Comparison of ENCODE assay signal across 9 mouse cellular contexts in the genomic region with DNA sequence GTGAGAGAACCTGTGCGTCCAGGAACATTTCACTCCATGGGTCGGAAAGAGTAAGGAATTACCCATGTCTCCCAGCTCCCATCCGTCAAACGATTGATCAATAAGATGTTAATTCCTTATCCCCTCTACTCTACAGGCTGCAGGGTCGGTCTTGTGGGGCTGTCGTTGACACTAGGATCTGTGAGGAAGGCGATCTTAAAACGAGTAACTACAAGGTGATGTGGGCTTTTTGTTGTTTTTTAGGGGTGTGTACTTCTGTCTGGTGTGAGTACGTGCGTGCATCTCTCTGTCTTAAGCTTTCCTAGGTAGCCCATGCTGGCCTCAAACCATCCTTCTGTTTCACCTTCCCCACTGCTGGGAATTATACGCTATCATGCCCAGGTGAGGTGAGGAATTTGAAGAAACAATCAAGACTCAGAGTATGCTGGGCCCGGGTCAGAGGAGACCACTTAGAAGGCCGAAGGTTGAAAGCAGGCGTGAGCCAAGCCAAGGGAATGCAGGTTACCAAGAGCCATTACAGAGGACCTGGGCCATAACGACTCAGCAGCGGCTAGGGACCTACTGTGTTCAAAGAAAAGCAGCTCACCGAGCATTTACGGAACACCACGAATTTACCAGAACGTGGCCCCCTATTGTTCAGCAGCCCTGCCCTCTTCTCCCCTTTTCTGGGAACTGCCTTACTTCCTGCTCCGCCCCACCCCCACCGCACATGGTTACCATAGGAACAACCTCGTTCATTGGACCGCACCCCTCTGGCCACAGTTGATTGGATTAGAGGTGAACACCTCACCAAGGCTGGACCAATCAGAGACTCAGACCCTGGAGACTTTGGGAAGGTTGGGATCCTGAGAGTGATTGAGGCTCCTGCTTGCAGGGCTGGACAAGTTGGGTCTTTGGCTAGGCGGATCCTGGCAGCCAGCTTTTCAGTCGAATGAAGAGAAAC. TPM values are rescaled to one million over a fixed set of nuclear protein-coding genes. Genes with fewer than 3 reads are reported as not detected.
DNase-seq lines count a peak whose midpoint lies in the region; ATAC-seq and TF ChIP-seq lines count a peak whose summit lies in the region.
"Had no signal": no experiment of that assay in that cellular context is flagged by ENCODE, and none has a peak within 500 bp of the region (broad histone marks: within the 10 kb centered on the region; RNA-seq: fewer than 3 reads in every experiment).

No protein-coding gene starts in this region.

- no peak overlapping the region for H3K27ac ChIP-seq in cerebellum, adult 2 months (ENCODE audit: insufficient read depth, low read length)
- H3K27ac ChIP-seq in forebrain, embryonic 15.5 days (replicated peaks): peak overlapping the region; percentile 88

- H3K36me3 ChIP-seq in forebrain, embryonic 15.5 days: no peaks in the 10 kb centered on the region
- no peaks in the 10 kb centered on the region for H3K36me3 ChIP-seq in megakaryocyte, embryonic 14.5 days (replicated peaks; ENCODE audit: low read length)

- H3K9me3 ChIP-seq in forebrain, embryonic 15.5 days: no peaks in the 10 kb centered on the region
- H3K9me3 ChIP-seq in megakaryocyte, embryonic 14.5 days: peaks cover 7% of the 10 kb centered on the region

- no peaks in the 10 kb centered on the region for H3K27me3 ChIP-seq in cerebellum, adult 2 months (ENCODE audit: control insufficient read depth, insufficient read depth, low read length)
- H3K27me3 ChIP-seq in forebrain, embryonic 15.5 days: no peaks in the 10 kb centered on the region
- peaks cover 2% of the 10 kb centered on the region for H3K27me3 ChIP-seq in megakaryocyte, embryonic 14.5 days (replicated peaks)
- H3K27me3 ChIP-seq: CH12.LX had no signal

- peak; percentile 98 for ATAC-seq in forebrain, embryonic 15.5 days (replicated peaks)
- peak; percentile 24 for ATAC-seq in inflammation-experienced regulatory T-cells, adult 6 months

- peak overlapping the region; percentile 44 for H3K4me2 ChIP-seq in forebrain, embryonic 15.5 days (replicated peaks)

- 0 out of 2 replicates have a peak, but pooled peaks have one; percentile 21 for TF ChIP-seq POLR2A in cerebellum, adult 2 months (IDR thresholded peaks at IDR 0.05; ENCODE audit: borderline replicate concordance, insufficient read depth, low read length)

- peak; percentile 97 for DNase-seq in heart, adult 11 months
- DNase-seq in heart, adult 9 months (ENCODE audit: low spot score in 2 of 2): no peak
- DNase-seq in cerebellum, adult 2 months: peak; percentile 74 to 85
- DNase-seq in left cerebral cortex, postnatal 14 days (ENCODE audit: low spot score in 2 of 2): peak; percentile 76 to 90
- peak; percentile 65 to 74 for DNase-seq in right cerebral cortex, postnatal 36 days (ENCODE audit: low spot score in 2 of 2)

- TF ChIP-seq CTCF in cerebellum, adult 2 months (IDR thresholded peaks at IDR 0.05; ENCODE audit: borderline replicate concordance, insufficient read depth, low read depth, low read length): no peak

- intact Hi-C loops in left cerebral cortex, postnatal 14 days (cut with DNase I): no loop called here

- H3K4me3 ChIP-seq in cerebellum, adult 2 months (replicated peaks; ENCODE audit: insufficient read depth, low read depth, low read length): peak overlapping the region; percentile 46
- H3K4me3 ChIP-seq in forebrain, embryonic 15.5 days: peak overlapping the region; percentile 25
- H3K4me3 ChIP-seq in megakaryocyte, embryonic 14.5 days (replicated peaks): peak overlapping the region; percentile 78

- WGBS in cerebellum, adult 2 months: 42% methylated on average over 26 of the region's 26 CpGs
- WGBS in forebrain, embryonic 15.5 days: 29% methylated on average over 26 of the region's 26 CpGs

- no peaks in the 10 kb centered on the region for H3K4me1 ChIP-seq in cerebellum, adult 2 months (ENCODE audit: control insufficient read depth, insufficient read depth, low read length)
- H3K4me1 ChIP-seq in forebrain, embryonic 15.5 days: peaks cover 22% of the 10 kb centered on the region
- H3K4me1 ChIP-seq in megakaryocyte, embryonic 14.5 days: peaks cover 68% of the 10 kb centered on the region

- H3K9ac ChIP-seq in forebrain, embryonic 15.5 days (replicated peaks): peak overlapping the region; percentile 27; the same call in 1 of the 2 replicates

RNA-seq across cellular contexts. Expression of a gene that starts 13.3 kb away (rescaled TPM):
- 11.9 and 13.8 TPM in 2 replicates for polyA plus RNA-seq in cerebellum, adult 2 months (2012; rRNA removed)
- polyA plus RNA-seq in forebrain, embryonic 15.5 days (2015; fragmentation: Nextera tagmentation; extraction: Ambion mirVana): 48.9 and 53.2 TPM in 2 replicates
- 1 to 10 TPM; 4.7 to 6.9 (median 6.2) TPM for polyA plus RNA-seq in inflammation-experienced regulatory T-cells, adult 6 months (2017; shearing (Covaris generic))
- total RNA-seq in left cerebral cortex, postnatal 14 days (2021): 10 to 100 TPM; 37.4 to 38.3 TPM
- 3.3 TPM in 1 of 2 replicates, not detected in the other for polyA plus RNA-seq in megakaryocyte, embryonic 14.5 days (2012; ENCODE audit: insufficient read depth, low replicate concordance)

RNA-seq across cellular contexts. Expression of a gene that starts 13.4 kb away (rescaled TPM):
- polyA plus RNA-seq in cerebellum, adult 2 months (2012; rRNA removed): 3.7 and 3.9 TPM in 2 replicates
- 11.4 and 12.7 TPM in 2 replicates for polyA plus RNA-seq in forebrain, embryonic 15.5 days (2015; fragmentation: Nextera tagmentation; extraction: Ambion mirVana)
- 10 to 100 TPM in 1 of 3 experiments, 1 to 10 TPM in 2; 7.7 to 10.5 (median 9.7) TPM for polyA plus RNA-seq in inflammation-experienced regulatory T-cells, adult 6 months (2017; shearing (Covaris generic))
- 1 to 10 TPM; 4.9 to 5.1 TPM for total RNA-seq in left cerebral cortex, postnatal 14 days (2021)
- polyA plus RNA-seq in megakaryocyte, embryonic 14.5 days (2012; ENCODE audit: insufficient read depth, low replicate concordance): 1.2 and 2.4 TPM in 2 replicates

RNA-seq across cellular contexts. Expression of a gene that starts 25.4 kb away (rescaled TPM):
- 64.9 and 67.6 TPM in 2 replicates for polyA plus RNA-seq in cerebellum, adult 2 months (2012; rRNA removed)
- polyA plus RNA-seq in forebrain, embryonic 15.5 days (2015; fragmentation: Nextera tagmentation; extraction: Ambion mirVana): 58.7 and 59.1 TPM in 2 replicates
- polyA plus RNA-seq in inflammation-experienced regulatory T-cells, adult 6 months (2017; shearing (Covaris generic)): 10 to 100 TPM; 13.4 to 31.0 (median 14.1) TPM
- total RNA-seq in left cerebral cortex, postnatal 14 days (2021): 10 to 100 TPM; 74.9 to 76.2 TPM
- polyA plus RNA-seq in megakaryocyte, embryonic 14.5 days (2012; ENCODE audit: insufficient read depth, low replicate concordance): 15.7 and 19.2 TPM in 2 replicates

RNA-seq across cellular contexts. Expression of a gene that starts 27.4 kb away (rescaled TPM):
- not detected in 2 replicates for polyA plus RNA-seq in cerebellum, adult 2 months (2012; rRNA removed)
- not detected in 2 replicates for polyA plus RNA-seq in forebrain, embryonic 15.5 days (2015; fragmentation: Nextera tagmentation; extraction: Ambion mirVana)
- polyA plus RNA-seq in inflammation-experienced regulatory T-cells, adult 6 months (2017; shearing (Covaris generic)): not detected
- not detected for total RNA-seq in left cerebral cortex, postnatal 14 days (2021)
- not detected in 2 replicates for polyA plus RNA-seq in megakaryocyte, embryonic 14.5 days (2012; ENCODE audit: insufficient read depth, low replicate concordance)
- total RNA-seq: CH12.LX had no signal

RNA-seq across cellular contexts. Expression of a gene that starts 27.5 kb away (rescaled TPM):
- polyA plus RNA-seq in cerebellum, adult 2 months (2012; rRNA removed): 18.9 and 22.5 TPM in 2 replicates
- polyA plus RNA-seq in forebrain, embryonic 15.5 days (2015; fragmentation: Nextera tagmentation; extraction: Ambion mirVana): 42.4 and 45.4 TPM in 2 replicates
- 10 to 100 TPM; 25.6 to 36.4 (median 26.0) TPM for polyA plus RNA-seq in inflammation-experienced regulatory T-cells, adult 6 months (2017; shearing (Covaris generic))
- 10 to 100 TPM; 12.8 to 14.0 TPM for total RNA-seq in left cerebral cortex, postnatal 14 days (2021)
- 10.4 TPM in 1 of 2 replicates, not detected in the other for polyA plus RNA-seq in megakaryocyte, embryonic 14.5 days (2012; ENCODE audit: insufficient read depth, low replicate concordance)

Comparison
In these comparisons a context has a peak if more than half of its experiments do, and no peak if none do; other contexts are left out.
1. DNase-seq: peak in heart, adult 11 months (single experiment), cerebellum, adult 2 months (2 of 2), left cerebral cortex, postnatal 14 days (2 of 2) and right cerebral cortex, postnatal 36 days (2 of 2); none in heart, adult 9 months (0 of 2).
2. H3K4me3 ChIP-seq: peak in every context shown above with its lines; median percentile 78 in megakaryocyte, embryonic 14.5 days; 46 in cerebellum, adult 2 months; 25 in forebrain, embryonic 15.5 days.